Mouse (Mus musculus): ENCODE data around the gene Meig1. TPM values are rescaled to one million over a fixed set of nuclear protein-coding genes. Genes with fewer than 3 reads are reported as not detected.

Meig1 gene
- not detected in 2 replicates for polyA plus RNA-seq (2016; fragmentation: Nextera tagmentation; extraction: Ambion mirVana)

DNA sequence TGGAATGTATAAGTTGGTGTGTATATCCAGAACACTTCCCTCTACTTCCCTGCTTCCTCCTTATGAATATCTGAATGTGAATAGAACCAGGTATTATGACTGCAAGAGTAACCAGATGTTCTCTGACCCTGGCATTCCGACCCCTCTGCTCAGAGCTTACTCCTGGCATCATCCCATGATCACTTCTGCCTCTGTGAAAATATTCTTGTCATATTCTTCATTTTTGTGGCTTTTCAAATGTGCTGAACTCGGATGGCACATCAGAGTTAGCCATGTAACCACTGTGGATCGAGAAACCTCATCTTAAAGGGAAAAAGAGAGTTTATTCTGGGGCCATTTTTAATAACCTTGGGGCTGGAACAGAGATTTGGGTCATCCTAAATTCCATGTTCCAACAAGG lies at the start of gene Meig1:
Gene Meig1, minus strand, starts transcription at position 101 of the 400 bp plus-strand sequence.
- Histone ChIP-seq H3K9me3 (replicated peaks) (no peaks in the 10 kb centered on the region), H3K9ac (no peak within 1 kb of the TSS), H3K36me3 (no peaks in the 10 kb centered on the region), H3K4me3 (no peak within 1 kb of the TSS), H3K27me3 (replicated peaks) (peaks cover 10% of the 10 kb centered on the region), H3K27ac (ENCODE audit: poor library complexity, severe bottlenecking) (no peak within 1 kb of the TSS), H3K4me1 (replicated peaks) (peaks cover 8% of the 10 kb centered on the region; the same call in 1 of the 2 replicates), H3K4me2 (no peak within 1 kb of the TSS)
- no peak for ATAC-seq (ENCODE audit: insufficient number of reproducible peaks, low FRiP score)
- WGBS = 60% methylated on average over 3 of the region's 3 CpGs

DNA sequence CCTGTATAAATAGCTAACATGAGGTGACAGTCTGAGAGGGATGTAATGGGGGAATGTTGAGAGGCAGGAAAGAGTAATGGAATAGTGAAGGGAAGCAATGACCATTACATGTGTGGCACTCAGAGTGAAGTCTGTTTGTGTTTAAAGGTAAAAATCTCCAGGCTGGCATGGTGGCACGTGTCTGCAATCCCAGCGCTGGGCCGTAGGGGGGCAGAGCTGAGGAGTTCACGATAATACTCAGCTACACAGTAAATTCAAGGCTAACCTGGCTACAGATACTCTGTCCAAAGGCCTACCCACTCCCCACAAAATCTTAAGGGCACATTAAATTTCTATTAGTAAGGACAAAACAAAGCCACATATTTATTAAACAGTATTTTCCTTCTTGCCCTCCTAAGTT lies 34.1 kb upstream of the Meig1 start:
- WGBS = 82% methylated on average over 4 of the region's 4 CpGs
- Histone ChIP-seq H3K4me2 (no peak overlapping the region), H3K4me1 (replicated peaks) (no peaks in the 10 kb centered on the region), H3K9ac (no peak overlapping the region), H3K27ac (ENCODE audit: poor library complexity, severe bottlenecking) (no peak overlapping the region), H3K27me3 (replicated peaks) (no peaks in the 10 kb centered on the region), H3K36me3 (peaks cover 61% of the 10 kb centered on the region), H3K9me3 (replicated peaks) (no peaks in the 10 kb centered on the region), H3K4me3 (no peak overlapping the region)
- no peak for ATAC-seq (ENCODE audit: insufficient number of reproducible peaks, low FRiP score)

DNA sequence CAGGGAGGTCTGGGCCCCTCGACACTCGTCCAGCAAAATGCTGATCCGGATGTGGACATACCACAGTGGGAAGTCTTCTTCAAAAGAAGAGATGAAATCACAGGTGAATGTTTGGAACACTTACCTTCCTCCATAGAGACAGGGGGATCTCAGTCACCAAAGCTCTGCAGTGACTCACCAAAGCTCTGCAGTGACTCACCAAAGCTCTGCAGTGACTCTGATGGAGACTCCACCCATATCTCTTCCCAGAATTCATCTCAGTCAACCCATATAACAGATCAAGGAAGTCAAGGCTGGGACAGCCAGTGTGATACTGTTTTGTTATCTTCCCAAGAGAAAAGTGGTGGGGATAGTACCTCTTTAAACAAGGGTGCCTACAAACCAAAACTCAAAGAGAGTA lies 30.6 kb upstream of the Meig1 start:
- H3K36me3 ChIP-seq = peaks cover 52% of the 10 kb centered on the region
- WGBS = 94% methylated on average over 3 of the region's 3 CpGs
- ATAC-seq (ENCODE audit: insufficient number of reproducible peaks, low FRiP score) = no peak

GRCm38 (mm10) chr2:3449431-3449830 lies 27.0 kb upstream of the Meig1 start:
- WGBS = 46% methylated on average over 2 of the region's 2 CpGs
- ATAC-seq (ENCODE audit: insufficient number of reproducible peaks, low FRiP score) = no peak

More for the DNA sequence above, 30.6 kb upstream of the Meig1 start:
- H3K4me3 ChIP-seq = no peak overlapping the region
- H3K4me2 ChIP-seq = no peak overlapping the region
- no peak overlapping the region for H3K27ac ChIP-seq (ENCODE audit: poor library complexity, severe bottlenecking)
- no peaks in the 10 kb centered on the region for H3K9me3 ChIP-seq (replicated peaks)
- H3K27me3 ChIP-seq (replicated peaks) = no peaks in the 10 kb centered on the region
- H3K4me1 ChIP-seq (replicated peaks) = no peaks in the 10 kb centered on the region
- no peak overlapping the region for H3K9ac ChIP-seq

DNA sequence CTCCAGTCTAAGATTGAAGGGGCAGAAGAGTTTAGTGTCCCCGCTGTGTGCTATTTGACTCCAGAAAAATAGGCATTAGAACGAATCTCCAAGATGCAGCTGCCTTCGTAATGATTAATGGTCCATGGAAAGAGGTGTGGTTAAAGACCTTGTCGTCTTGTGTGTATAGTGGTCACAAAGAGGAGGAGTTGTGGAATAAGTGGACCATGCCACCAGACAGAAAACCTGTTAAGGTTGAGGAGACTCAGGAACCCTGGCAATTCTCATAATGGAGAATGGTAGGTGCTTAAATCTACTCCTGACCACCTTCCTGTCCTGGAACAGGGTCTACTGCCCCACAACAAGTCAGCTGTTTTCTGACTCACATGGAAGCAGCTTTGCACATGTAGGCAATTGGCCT lies 23.5 kb upstream of the Meig1 start:
- no peak overlapping the region for H3K9ac ChIP-seq
- WGBS = 89% methylated on average over 4 of the region's 4 CpGs
- no peaks in the 10 kb centered on the region for H3K27me3 ChIP-seq (replicated peaks)
- no peak overlapping the region for H3K27ac ChIP-seq (ENCODE audit: poor library complexity, severe bottlenecking)
- H3K9me3 ChIP-seq (replicated peaks) = no peaks in the 10 kb centered on the region
- no peak overlapping the region for H3K4me3 ChIP-seq
- no peaks in the 10 kb centered on the region for H3K4me1 ChIP-seq (replicated peaks)
- peaks cover 23% of the 10 kb centered on the region for H3K36me3 ChIP-seq
- no peak overlapping the region for H3K4me2 ChIP-seq
- no peak for ATAC-seq (ENCODE audit: insufficient number of reproducible peaks, low FRiP score)

More at GRCm38 (mm10) chr2:3449431-3449830, 27.0 kb upstream of the Meig1 start:
- H3K36me3 ChIP-seq = peaks cover 37% of the 10 kb centered on the region
- no peaks in the 10 kb centered on the region for H3K27me3 ChIP-seq (replicated peaks)
- H3K4me2 ChIP-seq = no peak overlapping the region
- no peaks in the 10 kb centered on the region for H3K9me3 ChIP-seq (replicated peaks)
- no peak overlapping the region for H3K9ac ChIP-seq
- H3K27ac ChIP-seq (ENCODE audit: poor library complexity, severe bottlenecking) = no peak overlapping the region
- H3K4me3 ChIP-seq = no peak overlapping the region
- H3K4me1 ChIP-seq (replicated peaks) = no peaks in the 10 kb centered on the region

GRCm38 (mm10) chr2:3444206-3444605 lies 21.8 kb upstream of the Meig1 start:
- Histone ChIP-seq H3K36me3 (peaks cover 17% of the 10 kb centered on the region), H3K4me3 (no peak overlapping the region), H3K9me3 (replicated peaks) (no peaks in the 10 kb centered on the region), H3K27me3 (replicated peaks) (no peaks in the 10 kb centered on the region), H3K27ac (ENCODE audit: poor library complexity, severe bottlenecking) (no peak overlapping the region), H3K9ac (no peak overlapping the region), H3K4me2 (no peak overlapping the region), H3K4me1 (replicated peaks) (no peaks in the 10 kb centered on the region)
- ATAC-seq (ENCODE audit: insufficient number of reproducible peaks, low FRiP score) = no peak
- WGBS = 85% methylated on average over 7 of the region's 7 CpGs

DNA sequence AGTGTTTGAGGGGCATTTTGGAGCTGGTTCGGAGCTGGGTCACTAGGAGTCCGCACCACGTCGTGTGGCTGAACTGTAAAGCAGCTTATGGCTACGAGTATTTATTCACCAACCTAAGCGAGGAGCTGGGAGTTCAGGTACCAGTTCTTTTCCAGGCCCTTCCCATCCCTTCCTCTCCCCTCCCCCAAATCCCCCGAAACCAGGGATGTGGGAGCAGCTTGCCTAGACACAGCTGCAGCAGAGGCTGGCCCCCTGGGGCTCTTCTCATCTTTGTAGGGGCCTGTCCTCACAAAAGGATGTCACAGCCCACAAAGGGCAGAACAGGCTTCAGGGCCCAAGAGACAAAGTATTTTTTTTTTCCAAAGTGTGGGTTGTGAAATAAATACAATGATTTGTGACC lies 15.5 kb upstream of the Meig1 start:
- H3K9me3 ChIP-seq (replicated peaks) = no peaks in the 10 kb centered on the region
- H3K4me2 ChIP-seq = no peak overlapping the region
- 65% methylated on average over 7 of the region's 7 CpGs for WGBS
- no peak overlapping the region for H3K27ac ChIP-seq (ENCODE audit: poor library complexity, severe bottlenecking)
- H3K27me3 ChIP-seq (replicated peaks) = no peaks in the 10 kb centered on the region
- no peaks in the 10 kb centered on the region for H3K4me1 ChIP-seq (replicated peaks)
- H3K4me3 ChIP-seq = no peak overlapping the region
- peaks cover 22% of the 10 kb centered on the region for H3K36me3 ChIP-seq
- H3K9ac ChIP-seq = no peak overlapping the region
- ATAC-seq (ENCODE audit: insufficient number of reproducible peaks, low FRiP score) = no peak

DNA sequence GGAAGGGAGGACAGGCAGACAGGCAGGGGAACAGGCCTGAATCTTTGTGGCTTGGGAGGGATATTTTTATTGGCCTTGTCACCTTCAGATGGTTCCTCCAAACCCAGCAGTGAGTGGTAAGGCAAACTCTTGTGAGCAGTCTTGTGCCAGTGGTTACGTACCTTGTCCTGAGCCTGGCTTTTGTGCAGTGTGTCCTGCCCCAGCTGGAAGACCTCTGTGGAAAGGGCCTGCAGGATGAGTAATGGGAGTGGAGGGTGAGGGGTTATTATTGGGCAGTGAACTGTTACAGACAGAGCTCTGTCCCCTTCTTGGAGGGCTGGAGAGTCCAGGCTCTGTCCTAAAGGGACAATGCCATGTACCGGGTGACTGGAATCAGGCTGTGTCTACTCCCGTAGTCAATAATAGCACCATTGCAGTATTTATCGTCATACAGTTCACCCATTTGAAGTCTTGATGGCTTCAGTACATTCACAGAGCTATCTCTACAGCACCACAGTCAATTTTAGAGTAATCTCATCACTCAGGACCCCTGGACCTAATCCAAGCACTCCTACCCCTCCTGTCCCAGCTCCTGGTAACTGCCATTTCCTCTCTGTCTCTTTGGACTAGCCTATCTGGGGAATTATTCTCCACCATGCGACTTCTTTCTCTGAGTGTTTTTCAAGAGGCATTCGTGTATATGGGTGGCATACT lies 13.1 kb upstream of the Meig1 start:
- Histone ChIP-seq H3K27ac (ENCODE audit: poor library complexity, severe bottlenecking) (no peak overlapping the region), H3K9me3 (replicated peaks) (no peaks in the 10 kb centered on the region), H3K4me1 (replicated peaks) (no peaks in the 10 kb centered on the region), H3K36me3 (peaks cover 18% of the 10 kb centered on the region), H3K4me3 (no peak overlapping the region), H3K27me3 (replicated peaks) (no peaks in the 10 kb centered on the region), H3K9ac (no peak overlapping the region), H3K4me2 (no peak overlapping the region)
- WGBS = 79% methylated on average over 6 of the region's 6 CpGs
- no peak for ATAC-seq (ENCODE audit: insufficient number of reproducible peaks, low FRiP score)

DNA sequence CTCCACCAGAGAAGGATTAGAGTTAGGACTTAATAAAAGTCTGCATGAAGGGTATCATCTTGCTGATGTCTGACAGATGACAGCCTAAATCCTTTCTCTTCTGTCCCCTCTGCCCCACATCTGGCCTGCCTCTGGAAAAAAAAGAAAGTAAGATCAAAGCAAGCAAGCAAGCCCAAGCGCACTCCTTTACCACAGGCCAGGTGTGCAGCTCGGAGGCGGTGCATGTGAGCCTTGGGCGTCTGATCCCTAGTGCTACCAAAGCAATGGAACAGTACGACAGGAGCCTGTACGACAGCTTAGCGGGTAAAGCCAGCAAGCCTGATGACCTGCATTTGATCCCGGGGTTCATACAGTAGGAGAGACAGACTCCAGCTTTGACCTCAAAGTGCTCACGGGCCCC lies 8.5 kb upstream of the Meig1 start:
- Histone ChIP-seq H3K27ac (ENCODE audit: poor library complexity, severe bottlenecking) (no peak overlapping the region), H3K4me2 (no peak overlapping the region), H3K9ac (no peak overlapping the region), H3K36me3 (peaks cover 8% of the 10 kb centered on the region; the same call in 1 of the 2 replicates), H3K4me3 (no peak overlapping the region), H3K27me3 (replicated peaks) (no peaks in the 10 kb centered on the region), H3K9me3 (replicated peaks) (no peaks in the 10 kb centered on the region), H3K4me1 (replicated peaks) (no peaks in the 10 kb centered on the region)
- 89% methylated on average over 9 of the region's 9 CpGs for WGBS
- ATAC-seq (ENCODE audit: insufficient number of reproducible peaks, low FRiP score) = no peak

GRCm38 (mm10) chr2:3424579-3424910 lies 2.1 kb upstream of the Meig1 start:
- H3K9me3 ChIP-seq (replicated peaks) = no peaks in the 10 kb centered on the region
- H3K27ac ChIP-seq (ENCODE audit: poor library complexity, severe bottlenecking) = no peak overlapping the region
- H3K9ac ChIP-seq = peak overlapping the region; percentile 72
- peak overlapping the region; percentile 96 for H3K4me2 ChIP-seq
- 0 out of 2 replicates have a peak, but pooled peaks cover under 1% of the 10 kb centered on the region for H3K36me3 ChIP-seq
- peaks cover 8% of the 10 kb centered on the region; the same call in 1 of the 2 replicates for H3K4me1 ChIP-seq (replicated peaks)
- H3K4me3 ChIP-seq = peak overlapping the region; percentile 74
- H3K27me3 ChIP-seq (replicated peaks) = no peaks in the 10 kb centered on the region
- 7% methylated on average over 9 of the region's 10 CpGs for WGBS
- ATAC-seq (ENCODE audit: insufficient number of reproducible peaks, low FRiP score) = 0 out of 2 replicates have a peak, but pooled peaks have one; percentile 10

DNA sequence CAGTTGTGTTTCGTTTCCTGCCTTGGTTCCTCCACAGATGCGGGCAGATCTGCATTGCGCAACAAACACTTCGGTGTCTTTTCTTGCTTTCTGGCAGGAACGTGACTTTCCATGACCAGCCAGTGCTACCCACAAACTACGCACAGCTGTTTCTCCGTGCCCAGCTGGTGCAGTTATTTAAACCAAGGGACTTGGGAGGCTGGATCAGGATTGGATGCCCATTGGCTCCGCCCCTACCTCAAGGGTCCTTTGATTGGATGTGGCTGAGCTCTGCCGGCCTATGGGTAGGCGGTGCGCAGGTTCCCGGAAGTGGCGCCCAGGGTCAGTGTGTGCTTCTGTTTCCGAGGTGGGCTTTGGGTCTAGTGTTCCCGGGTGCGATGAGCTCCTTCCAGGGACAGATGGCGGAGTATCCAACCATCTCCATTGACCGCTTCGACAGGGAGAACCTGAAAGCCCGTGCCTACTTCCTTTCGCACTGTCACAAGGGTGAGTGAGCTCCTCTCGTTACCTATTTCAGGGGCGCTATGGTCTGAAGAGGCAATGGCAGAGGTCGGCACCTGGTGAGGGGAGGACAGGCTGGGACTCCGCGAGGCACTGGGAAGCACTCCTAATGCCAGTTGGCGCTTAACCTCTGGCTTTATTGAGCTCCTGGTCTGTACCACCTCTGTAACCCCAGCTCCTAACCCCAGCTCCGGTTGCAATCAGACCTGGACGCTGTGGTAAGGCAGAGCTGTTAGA lies 1.6 kb upstream of the Meig1 start, which contains the start of gene Dclre1c:
Gene Dclre1c, plus strand, starts transcription at position 291 of the 738 bp plus-strand sequence.
- Histone ChIP-seq H3K27ac (ENCODE audit: poor library complexity, severe bottlenecking) (no peak within 1 kb of the TSS), H3K4me3 (peak within 1 kb of the TSS; percentile 74), H3K9ac (peak within 1 kb of the TSS; percentile 72), H3K4me2 (peak within 1 kb of the TSS; percentile 96), H3K27me3 (replicated peaks) (no peaks in the 10 kb centered on the region), H3K36me3 (no peaks in the 10 kb centered on the region), H3K9me3 (replicated peaks) (no peaks in the 10 kb centered on the region), H3K4me1 (replicated peaks) (peaks cover 8% of the 10 kb centered on the region; the same call in 1 of the 2 replicates)
- WGBS = 2% methylated on average over 29 of the region's 29 CpGs
- ATAC-seq (ENCODE audit: insufficient number of reproducible peaks, low FRiP score) = peak; percentile 99
